Mouse (Mus musculus): ENCODE data around the gene Syne3.
A peak's percentile ranks its signal among the peaks of the same experiment; 100 is the strongest.

The Syne3 gene

DNA sequence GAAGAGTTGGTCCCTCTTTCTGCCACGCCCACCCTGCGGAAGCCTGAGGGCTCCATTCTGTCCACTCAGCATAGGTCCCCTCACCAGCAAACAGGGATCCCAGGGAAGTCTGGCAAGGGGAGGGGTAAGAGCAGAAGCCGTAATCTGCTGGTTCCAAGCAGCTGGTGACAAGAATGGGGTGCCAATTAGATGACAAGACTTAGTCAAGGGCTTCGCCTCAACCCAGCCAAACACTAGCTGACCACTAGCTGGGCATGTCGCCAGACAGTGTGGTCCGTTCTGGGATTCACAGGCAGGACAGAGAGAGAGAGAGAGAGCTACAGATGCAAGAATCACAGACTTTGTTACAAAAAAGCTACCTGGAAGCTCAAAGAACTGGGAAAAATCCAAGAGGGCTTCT, 36.7 kb downstream of the Syne3 start:
- no peak for DNase-seq (ENCODE audit: extremely low spot score, low read depth, low spot score)

DNA sequence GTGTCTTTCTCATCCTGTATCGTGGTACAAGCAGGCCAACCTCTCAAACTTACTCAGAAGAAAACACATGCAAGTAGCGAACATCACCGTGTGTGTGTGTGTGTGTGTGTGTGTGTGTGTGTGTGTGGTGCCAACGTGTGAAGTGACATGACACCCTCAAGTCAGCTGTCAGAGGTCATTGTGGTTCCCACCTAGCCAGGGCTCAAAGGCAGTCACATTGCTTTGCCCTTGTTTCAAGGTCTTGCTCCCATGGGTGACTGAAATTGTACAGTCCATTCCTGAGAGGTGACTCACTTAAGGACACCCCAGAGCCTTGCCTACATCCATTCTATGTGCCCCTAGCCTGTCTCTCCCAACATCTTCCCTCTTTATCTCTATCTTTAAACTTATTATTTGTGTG, 40.0 kb downstream of the Syne3 start:
- no peak for DNase-seq (ENCODE audit: extremely low spot score, low read depth, low spot score)

GRCm38 (mm10) chr12:104969177-104969576, 40.4 kb downstream of the Syne3 start:
- no peak for DNase-seq (ENCODE audit: extremely low spot score, low read depth, low spot score)

- no peak for DNase-seq (ENCODE audit: extremely low spot score, low read depth, low spot score)
Observed at GRCm38 (mm10) chr12:104964953-104965911, 44.4 kb downstream of the Syne3 start.

DNA sequence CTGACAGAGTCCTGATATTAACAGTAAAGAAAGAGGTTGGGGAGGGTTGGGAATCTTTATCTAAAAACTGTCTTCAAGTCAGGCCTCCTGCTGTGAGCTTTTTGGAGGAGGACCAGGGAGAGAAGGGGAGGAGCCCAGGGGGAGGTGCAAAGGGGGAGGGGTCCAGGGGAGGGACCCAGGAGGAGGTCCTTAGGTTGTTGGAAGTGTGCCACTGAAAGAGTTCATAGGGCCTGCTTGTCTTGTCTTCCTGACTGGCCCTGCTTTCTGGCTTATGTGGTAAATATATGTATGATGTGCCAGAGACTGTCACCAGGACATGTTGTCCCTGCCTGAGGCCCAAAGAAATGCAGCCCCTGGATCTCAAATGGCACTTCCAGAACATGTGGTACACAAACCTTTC, 49.2 kb downstream of the Syne3 start:
- DNase-seq (ENCODE audit: extremely low spot score, low read depth, low spot score): no peak

DNA sequence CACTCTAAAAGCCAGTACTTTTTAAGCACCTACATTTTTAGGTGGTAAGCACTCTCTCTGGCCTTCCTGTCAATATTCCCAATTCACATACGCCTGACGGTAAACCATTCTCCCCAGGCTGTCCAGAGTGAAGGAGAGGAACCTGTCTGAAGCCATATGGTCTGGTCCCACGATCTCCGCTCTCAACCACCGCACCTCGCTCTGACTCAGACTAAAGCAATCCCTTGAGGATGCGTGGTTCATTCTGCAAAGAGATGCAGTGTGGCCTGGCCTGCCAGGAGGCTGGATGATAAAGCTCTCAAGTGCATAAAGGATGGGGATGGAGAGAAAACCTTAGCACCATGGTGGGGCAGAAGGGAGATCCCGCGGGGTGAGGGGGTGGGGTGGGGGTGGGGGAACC, 49.6 kb downstream of the Syne3 start:
- DNase-seq (ENCODE audit: extremely low spot score, low read depth, low spot score): no peak

GRCm38 (mm10) chr12:104958263-104958662, 51.3 kb downstream of the Syne3 start:
- no peak for DNase-seq (ENCODE audit: extremely low spot score, low read depth, low spot score)

GRCm38 (mm10) chr12:104957165-104957564, 52.4 kb downstream of the Syne3 start:
- no peak for DNase-seq (ENCODE audit: extremely low spot score, low read depth, low spot score)

- DNase-seq (ENCODE audit: extremely low spot score, low read depth, low spot score): no peak
Observed at GRCm38 (mm10) chr12:104956406-104956805, 53.2 kb downstream of the Syne3 start.

DNA sequence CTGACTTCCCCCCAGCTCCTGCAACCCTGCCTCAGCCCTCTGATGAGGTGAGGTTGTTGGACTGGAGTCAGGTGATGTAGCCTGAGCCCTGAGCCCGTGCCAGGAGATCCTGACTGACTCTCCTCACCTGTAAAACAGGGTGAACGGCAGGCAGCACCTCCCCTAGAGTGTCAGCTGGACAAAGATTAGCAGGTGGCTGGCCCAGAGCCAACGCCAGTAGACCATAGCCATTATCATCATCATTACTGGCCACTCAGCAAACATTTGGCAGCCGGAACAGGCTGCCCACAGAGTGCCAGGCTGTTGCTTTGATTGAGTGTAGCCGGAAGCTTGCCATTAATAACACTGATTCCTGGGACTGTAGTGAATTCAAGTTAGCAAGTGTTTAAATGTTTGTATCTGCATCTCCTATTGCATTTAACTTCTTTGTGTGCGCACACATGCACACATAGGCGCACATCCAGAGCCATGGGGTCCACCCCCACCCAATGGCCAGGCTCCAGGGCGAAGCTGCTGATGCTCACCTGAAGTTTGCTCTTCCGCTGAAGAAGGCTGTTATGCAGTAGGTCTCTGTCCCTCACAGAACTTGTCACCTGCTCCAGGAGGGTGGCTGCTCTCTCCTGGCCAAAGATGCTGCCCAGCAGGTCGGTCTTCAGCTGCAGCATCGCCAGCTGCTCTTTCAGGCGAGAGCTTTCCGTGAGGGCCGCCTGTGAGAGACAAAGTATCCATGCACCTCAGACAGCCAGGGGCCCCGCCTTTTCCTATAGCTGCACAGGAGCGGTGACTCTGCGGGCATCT, 54.4 kb downstream of the Syne3 start:
- no peak for DNase-seq (ENCODE audit: extremely low spot score, low read depth, low spot score)

GRCm38 (mm10) chr12:104953941-104954340, 55.7 kb downstream of the Syne3 start:
- DNase-seq (ENCODE audit: extremely low spot score, low read depth, low spot score): no peak

DNA sequence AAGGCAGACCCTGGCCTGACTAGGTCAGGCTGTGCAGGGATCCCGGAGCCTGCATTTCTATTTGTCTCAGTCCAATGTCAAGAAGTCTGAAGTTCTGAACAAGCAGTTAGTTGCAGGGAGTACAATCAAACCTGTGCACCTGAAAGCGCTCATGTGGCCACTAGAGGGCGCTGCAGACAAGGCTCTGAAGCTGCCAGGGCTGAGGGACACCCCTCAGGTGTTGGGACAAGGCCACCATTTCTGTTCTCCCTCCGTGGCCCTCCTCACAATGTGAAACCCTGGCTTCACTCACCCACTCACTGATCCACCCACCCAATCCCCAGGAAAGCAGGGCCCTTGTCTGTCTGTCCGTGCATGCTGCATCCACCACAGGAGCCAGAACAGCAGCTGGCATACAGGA, 57.2 kb downstream of the Syne3 start:
- no peak for DNase-seq (ENCODE audit: extremely low spot score, low read depth, low spot score)

DNA sequence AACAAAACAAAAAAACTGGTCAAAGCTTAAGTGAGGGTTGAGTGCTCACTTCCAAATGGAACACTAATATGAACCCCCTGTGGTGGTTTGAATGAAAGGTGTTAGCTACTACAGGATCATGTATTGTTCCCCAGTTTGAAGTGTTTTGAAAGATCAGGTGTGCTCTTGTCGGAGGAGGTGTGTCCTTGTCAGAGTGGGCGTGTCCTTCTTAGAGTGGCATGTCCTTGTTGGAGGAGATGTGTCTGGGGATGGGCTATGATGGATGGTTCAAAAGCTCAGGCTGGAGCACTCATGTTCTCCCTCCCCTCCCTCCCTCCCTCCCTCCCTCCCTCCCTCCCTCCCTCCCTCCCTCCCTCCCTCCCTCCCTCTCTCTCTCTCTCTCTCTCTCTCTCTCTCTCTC, 61.7 kb downstream of the Syne3 start:
- no peak for DNase-seq (ENCODE audit: extremely low spot score, low read depth, low spot score)

- no peak for DNase-seq (ENCODE audit: extremely low spot score, low read depth, low spot score)
Observed at GRCm38 (mm10) chr12:104946231-104946630, 63.4 kb downstream of the Syne3 start.

DNA sequence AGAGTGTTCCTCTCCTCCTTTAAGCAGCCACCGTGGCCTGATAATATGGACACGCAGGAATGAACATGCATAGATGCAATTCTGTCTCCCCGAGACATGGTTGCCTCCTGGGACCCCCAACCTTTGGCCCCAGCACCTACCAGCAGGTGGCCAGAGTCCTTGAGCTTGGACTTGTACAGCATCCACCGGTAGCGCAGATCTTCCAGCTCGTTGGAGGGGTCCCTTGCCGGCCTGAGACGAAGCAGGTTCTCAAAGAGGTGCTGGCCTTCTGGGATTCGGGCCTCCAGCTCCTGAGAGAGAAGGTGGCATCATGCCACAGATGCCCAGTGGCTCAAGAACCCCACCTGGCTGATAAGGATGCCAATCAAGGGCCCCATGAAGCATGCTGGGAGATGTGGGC, 69.1 kb downstream of the Syne3 start:
- no peak for DNase-seq (ENCODE audit: extremely low spot score, low read depth, low spot score)

- DNase-seq (ENCODE audit: extremely low spot score, low read depth, low spot score): no peak
Observed at GRCm38 (mm10) chr12:104940027-104940386, 69.6 kb downstream of the Syne3 start.

DNA sequence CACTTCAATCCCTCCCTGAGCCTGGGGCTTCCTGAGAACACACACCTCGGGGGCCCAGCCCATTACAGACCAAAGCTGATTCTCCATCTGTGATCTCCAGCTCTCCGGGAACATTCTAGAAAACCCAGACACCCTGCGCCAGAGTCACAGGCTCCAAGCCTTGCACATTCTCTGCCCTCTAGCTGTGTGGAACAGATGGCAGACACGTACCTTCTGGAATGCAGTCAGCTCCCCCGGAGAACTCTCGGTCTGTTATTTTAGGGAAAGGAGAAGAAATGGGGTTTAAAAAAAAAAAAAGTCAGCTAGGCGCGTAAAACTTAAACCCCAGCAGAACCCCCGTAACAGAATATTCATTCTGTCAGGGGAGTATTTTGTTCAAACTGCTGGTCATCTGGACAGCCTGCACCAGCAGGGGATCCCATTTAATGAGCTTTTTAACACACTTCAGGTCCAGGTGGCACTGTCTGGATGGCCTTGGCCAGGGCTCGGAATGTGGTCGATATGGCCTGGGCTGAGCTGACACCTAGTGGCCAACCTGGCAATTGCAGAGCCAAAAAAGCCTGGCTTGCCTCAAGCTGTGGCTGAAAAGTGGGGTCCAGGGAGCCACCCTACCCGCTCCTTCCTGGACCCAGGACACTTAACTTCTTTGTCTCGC, 70.1 kb downstream of the Syne3 start:
- DNase-seq (ENCODE audit: extremely low spot score, low read depth, low spot score): peak; percentile 83

DNA sequence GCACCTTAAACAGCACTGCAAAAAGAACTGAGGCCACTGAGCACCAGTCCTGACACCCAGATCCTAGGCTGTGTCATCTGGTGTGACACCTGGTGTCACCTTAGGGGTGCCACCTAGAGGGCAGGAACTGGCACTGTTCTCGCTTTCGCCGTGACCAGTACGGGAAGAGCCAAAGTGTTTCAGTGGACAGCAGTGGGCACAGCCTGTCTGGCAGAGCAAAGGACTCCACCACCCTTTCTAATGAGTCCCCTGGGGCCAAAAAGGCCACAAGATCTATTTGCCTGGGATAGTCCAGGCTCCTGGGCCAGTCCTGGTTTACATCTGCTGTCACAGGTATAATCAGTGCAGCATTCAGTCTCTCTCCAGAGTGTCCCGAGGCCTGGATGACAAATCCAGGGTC, 70.7 kb downstream of the Syne3 start:
- DNase-seq (ENCODE audit: extremely low spot score, low read depth, low spot score): no peak

DNA sequence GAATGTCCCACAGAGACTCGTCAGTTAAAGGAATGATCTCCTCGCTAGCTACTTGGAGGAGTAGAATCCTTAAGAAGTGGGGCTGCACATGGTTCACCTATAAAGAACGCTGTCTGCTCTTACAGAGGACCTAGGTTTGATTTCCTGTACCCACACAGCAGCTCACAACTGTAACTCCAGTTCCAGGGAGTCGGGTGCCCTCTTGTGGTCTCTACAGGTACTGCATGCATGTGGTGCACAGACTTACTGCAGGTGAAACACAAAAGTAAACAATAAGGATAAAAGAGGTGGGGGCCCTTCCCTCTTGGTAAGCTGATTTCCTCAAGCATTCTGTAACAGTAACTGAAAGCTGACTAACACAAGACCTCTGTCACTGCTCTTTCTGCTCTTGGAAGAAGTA, 73.4 kb downstream of the Syne3 start:
- DNase-seq (ENCODE audit: extremely low spot score, low read depth, low spot score): no peak

DNA sequence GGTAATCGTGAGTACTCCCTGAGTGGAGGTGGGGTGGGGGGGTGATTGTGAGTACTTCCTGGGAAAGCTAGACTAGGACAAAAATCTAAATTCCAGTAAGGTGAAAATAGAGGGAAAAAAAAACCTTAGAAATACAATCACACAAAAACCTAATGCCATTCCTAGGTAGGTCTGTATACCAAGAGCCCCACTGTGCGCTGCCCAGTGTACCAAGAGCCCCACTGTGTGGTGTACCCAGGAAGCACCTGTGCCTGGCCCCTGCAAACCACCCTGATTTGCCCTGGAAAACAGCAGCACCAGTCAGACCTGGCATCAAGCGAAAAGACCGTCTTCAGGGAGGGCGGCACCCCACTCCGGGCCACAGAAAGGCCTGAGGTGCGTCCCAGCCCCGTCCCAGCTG, 74.5 kb downstream of the Syne3 start:
- DNase-seq (ENCODE audit: extremely low spot score, low read depth, low spot score): no peak

- no peak for DNase-seq (ENCODE audit: extremely low spot score, low read depth, low spot score)
Observed at GRCm38 (mm10) chr12:104933800-104934199, 75.8 kb downstream of the Syne3 start.

DNA sequence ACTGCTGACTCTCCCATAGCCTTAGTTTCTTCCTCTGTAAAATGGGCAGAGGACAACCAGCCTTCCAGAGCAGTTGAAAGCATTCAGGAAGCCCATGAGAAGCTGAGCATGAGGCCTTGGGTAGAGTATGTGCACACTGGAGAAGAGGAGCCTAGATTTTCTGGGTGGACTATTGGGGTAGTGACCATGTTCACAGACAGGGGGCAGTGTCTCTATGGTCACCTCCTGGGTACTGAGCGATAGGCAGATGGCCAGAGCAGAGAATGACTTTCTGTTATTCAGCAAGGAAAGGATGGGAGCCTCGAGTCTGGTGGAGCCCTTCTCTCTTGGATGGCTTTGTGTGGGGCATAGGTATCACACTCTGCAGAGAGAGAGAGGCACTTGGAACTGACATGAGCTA, 76.4 kb downstream of the Syne3 start:
- DNase-seq (ENCODE audit: extremely low spot score, low read depth, low spot score): no peak

Data from hindlimb bud, embryonic 11.5 days (tissue).